Mouse (Mus musculus) layer of hippocampus, postnatal 10 days (tissue): ENCODE results near the gene Etfa. TPM values are rescaled to one million over a fixed set of nuclear protein-coding genes. Genes with fewer than 3 reads are reported as not detected.
A peak's percentile ranks its signal among the peaks of the same experiment; 100 is the strongest.

Experiments
- DNase-seq, 2 experiments: peaks; one replicate each; pipeline ENCODE4 v3.0.0; 2021; ENCODE audit warnings: low spot score in 2 of 2
- total RNA-seq, 2 experiments: library from RNA; stranded (reverse); gene quantifications; 2 replicates each; pipeline ENCODE4 v1.2.3; 2021

The Etfa gene
- total RNA-seq, 2 experiments from 2014 or later, result 53.2 to 54.7 TPM

DNA sequence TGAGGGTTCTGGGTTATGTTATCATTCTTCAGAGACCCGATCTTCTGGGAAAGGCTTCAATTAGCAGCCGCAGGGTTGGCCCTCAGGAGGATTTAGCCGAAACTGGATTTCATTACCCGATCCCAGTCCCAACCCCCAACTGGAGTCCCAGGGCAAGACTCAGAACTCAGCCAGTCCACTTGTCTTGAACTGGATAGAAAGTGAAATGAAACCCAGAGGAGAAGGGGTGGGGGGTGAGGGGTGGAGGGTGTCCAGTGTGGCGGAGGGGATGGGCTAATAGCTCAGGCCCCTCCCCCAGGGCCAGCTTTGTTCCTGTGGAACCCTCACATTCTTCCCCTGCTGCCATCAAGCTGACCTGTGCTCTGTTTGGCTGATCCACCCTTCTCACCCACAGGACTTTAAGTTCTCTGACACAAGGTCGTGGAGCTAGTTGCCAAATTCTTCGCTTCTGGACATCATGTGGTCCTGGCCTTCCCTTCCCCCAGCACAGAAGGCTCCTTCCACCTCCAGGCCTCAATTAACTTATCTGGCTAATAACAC is 86.7 kb downstream of the Etfa start:
- DNase-seq, result no peak

DNA sequence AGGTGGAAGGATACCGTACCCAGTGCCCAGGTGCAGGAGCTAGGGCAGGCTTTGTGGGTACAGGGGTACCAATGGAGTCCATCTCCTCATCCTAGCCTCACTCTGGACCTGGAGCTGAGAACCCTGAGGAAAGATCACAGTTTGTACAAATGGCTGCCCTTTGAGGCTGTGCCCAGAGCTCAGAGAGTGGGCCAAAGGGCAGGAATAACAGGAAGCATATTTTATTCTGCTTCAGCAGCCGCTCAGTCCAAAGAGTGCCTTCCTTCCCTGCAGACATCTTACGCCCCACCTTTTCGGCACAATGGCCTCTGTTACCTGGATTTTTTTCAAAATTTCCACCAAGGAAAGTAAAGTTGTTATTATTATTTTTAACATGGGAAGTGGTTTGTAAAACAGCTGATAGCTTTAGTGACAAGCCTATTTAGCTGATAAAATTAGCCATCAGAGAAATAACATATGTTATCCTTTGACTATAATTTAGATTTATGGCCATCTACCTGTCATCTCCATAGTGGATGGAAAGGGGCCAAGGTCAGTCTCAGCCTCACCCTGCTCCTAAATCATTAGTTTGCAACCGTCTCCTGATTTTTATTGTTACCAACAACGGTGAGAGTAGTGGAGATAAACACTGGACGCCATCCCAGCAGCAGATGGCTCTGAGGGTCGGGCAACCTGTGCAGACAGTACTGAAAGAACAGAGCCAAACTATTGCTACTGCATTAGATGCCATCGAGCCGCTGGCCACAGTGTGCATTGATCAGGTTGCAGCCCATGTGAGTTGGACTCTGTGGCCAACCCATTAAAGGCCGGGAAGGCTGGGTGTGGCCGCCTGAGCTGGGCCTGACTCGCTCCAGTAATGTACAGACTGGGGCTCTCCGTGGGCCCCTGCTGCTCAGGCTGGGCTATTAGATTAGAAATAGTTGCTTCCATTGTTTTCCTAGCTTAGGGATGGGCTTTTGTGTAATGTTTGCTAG is 88.3 kb downstream of the Etfa start:
- DNase-seq, result peak in 1 of 2 experiments; percentile 33

DNA sequence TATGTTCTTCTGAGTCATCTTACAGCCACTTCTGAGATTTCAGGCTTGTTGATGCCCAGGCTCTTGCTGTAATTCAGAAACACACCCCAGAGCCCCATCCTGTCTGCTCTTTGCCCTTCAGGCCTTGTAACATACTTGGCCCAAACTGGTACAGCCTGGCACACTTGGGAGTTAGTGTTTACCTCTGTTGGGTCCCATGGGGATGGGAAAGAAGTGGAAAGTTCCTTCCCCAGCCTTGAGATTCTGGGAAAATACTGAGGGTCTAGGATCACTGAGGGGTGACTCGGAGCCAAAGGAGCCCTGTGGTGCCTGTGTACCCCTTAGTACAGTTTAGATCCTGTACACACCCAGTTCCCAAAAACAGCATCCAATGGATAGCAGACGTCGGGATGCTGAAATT is 90.3 kb downstream of the Etfa start:
- no peak for DNase-seq

DNA sequence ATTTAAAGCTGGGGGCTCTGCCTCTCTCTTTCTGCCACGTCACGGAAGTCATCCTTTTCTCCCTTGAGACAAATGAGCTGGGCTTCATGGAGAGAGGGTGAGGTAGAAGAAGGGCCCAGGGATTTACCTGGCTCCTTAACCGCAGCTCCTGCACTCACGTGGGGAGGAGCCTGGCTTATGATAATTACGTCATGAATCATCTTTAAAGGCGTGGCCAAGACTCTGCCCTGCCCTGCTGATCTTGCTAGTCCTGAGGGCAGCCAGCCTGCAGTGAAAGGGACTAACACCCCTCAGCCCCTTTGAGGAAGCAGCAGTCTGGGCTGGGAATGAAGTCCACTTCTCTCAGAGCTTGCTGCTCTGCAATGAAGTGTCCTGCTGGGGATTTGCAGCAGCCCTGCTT is 100.9 kb downstream of the Etfa start:
- DNase-seq, result no peak

DNA sequence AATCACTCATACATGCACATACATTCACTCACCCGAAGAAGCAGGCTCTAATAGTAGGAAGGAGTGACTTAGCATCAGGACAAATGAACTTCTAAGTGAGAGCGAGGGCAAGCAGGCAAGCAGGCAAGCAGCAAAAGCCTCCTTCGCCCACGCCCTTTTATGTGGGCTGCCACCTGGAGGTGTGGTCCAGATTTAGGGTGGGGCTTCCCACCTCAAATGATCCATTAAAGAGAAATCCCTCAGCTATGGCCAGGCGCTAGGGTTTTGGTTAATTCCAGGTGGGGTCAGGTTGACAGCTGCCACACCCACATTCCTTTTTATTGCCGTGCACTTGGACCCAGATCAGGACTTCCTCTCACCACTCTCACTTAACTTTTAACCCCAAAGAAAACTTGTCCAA is 101.6 kb downstream of the Etfa start:
- DNase-seq, result no peak

DNA sequence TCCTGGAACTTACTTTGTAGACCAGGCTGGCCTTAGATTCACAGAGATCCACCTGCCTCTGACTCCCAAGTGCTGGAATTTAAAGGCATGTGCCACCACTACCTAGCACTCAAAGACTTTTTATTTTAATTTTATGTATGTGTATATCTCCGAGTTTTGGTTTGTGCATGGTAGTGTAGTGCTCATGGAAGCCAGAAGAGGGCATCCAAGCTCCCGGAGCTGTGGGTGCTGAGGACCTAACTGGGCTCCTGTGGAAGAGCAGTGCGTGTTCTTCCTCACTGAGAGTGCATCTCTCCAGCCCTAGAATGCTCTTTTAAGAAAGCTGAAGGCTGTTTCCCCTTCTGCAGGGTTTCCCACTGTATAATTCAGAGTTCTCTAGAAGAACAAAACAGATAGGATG is 102.2 kb downstream of the Etfa start:
- DNase-seq, result no peak

DNA sequence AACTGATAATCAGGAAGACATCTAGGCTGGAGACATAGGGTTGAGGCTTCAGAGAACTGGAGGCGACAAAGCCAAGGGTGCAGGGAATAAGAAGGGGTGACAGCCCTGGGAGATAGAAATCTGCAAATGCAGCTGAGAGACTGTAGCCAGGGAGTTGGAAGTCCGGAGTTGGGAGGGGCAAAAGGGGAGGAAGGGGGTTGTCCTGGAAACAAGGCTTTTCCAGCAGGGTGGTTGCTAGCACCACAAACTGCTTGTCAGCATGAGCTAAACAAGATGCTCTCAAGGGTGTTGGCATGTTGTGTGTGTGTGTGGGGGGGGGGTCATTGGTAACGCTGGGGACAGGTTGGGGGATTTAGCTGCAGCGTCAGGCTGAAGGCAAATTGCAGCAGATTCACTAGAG is 103.2 kb downstream of the Etfa start:
- peak in 1 of 2 experiments; percentile 33 for DNase-seq

DNA sequence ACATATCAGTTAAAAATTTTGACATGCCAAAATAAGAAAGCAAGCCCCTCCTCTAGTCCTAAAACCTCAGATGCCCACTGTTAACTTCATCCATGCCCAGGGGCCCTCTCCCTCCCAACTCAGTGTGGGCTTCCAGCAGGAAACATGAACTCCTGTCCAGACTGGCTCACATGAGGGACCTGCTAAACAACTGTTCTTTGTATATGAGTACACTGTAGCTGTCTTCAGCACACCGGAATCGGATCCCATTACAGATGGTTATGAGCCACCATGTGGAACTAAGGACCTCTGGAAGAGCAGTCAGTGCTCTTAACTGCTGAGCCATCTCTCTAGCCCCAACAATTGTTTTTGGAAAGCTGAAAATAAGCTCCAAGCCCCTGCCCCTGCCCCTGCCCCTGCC is 105.3 kb downstream of the Etfa start:
- DNase-seq, result no peak

DNA sequence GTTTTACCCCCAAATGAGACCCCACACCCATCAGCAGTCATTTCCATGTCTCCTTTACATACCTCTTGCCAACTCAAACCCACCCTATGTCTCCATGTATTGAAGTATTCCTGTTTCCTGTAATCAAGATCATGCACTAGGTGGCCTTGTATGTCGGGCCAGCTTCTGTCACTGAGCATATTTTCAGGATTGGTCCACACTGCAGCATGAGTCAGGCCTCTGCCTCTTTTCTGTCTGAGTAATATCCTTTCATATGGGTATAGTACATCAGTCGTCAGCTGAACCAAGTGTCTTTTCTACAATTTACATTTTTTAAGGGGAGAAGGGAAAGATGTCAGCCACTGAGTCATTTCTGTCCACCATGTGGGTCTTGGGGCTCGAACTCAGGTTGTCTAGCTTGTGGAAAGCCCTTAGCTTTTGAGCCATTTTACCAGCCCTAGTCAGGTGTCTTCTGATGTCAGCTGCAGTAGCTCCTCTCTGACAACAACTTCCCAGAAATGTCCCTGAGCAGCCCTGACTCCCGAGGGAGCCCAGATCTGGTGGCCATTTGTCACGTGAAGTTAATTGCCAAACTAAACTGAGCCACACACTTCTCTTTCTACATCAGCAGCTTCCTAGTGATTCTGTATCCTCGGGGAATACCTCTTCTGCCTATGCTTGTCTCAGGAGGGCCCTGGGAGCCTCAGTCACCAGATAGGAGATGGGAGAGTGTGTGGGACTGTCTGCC is 106.9 kb downstream of the Etfa start:
- DNase-seq, result no peak

Other genes starting within 250 kb of the Etfa start
- under 1 TPM; 0.57 to 0.65 TPM for gene Nrg4, start 185.4 kb downstream of the Etfa start, total RNA-seq
- 1 to 10 TPM; 7.7 to 10.0 TPM for gene Tmem266, start 185.3 kb downstream of the Etfa start, total RNA-seq
- gene Isl2, start 26.4 kb upstream of the Etfa start, total RNA-seq, result not detected